Mouse (Mus musculus) lung, adult 18-20 months (tissue): Measurements from ENCODE around the gene Gm340.

ENCODE experiments used
- DNase-seq, 2 experiments: peaks; one replicate each; pipeline ENCODE4 v3.0.0; 2022; ENCODE audit warnings: mixed read lengths in 2 of 2

Gm340 gene

GRCm38 (mm10) chr19:41615606-41616224 is 33.5 kb downstream of the Gm340 start:
- no peak for DNase-seq

- DNase-seq = no peak
These were observed 34.1 kb downstream of the Gm340 start for GRCm38 (mm10) chr19:41616274-41616673.

- no peak for DNase-seq
These were observed 34.9 kb downstream of the Gm340 start for GRCm38 (mm10) chr19:41617102-41617501.

GRCm38 (mm10) chr19:41618153-41618657 is 36.0 kb downstream of the Gm340 start:
- DNase-seq = no peak

GRCm38 (mm10) chr19:41618771-41619385 is 36.7 kb downstream of the Gm340 start:
- DNase-seq = no peak

GRCm38 (mm10) chr19:41620366-41621092 is 38.4 kb downstream of the Gm340 start:
- DNase-seq = no peak

GRCm38 (mm10) chr19:41628970-41629369 is 46.8 kb downstream of the Gm340 start:
- peak; percentile 49 to 74 for DNase-seq

GRCm38 (mm10) chr19:41629532-41629931 is 47.4 kb downstream of the Gm340 start:
- peak in 1 of 2 experiments; percentile 54 for DNase-seq

GRCm38 (mm10) chr19:41634099-41634498 is 51.9 kb downstream of the Gm340 start:
- DNase-seq = no peak

GRCm38 (mm10) chr19:41634999-41635398 is 52.8 kb downstream of the Gm340 start:
- no peak for DNase-seq
